Mouse (Mus musculus): Measurements from ENCODE around the gene Slc4a3. TPM values are rescaled to one million over a fixed set of nuclear protein-coding genes. Genes with fewer than 3 reads are reported as not detected.

Slc4a3 gene
- total RNA-seq, 2 experiments from 2014 or later = not detected

GRCm38 (mm10) chr1:75558388-75559178 is 12.5 kb downstream of the Slc4a3 start:
- ATAC-seq (replicated peaks; ENCODE audit: low FRiP score, poor library complexity, severe bottlenecking) = no peak

DNA sequence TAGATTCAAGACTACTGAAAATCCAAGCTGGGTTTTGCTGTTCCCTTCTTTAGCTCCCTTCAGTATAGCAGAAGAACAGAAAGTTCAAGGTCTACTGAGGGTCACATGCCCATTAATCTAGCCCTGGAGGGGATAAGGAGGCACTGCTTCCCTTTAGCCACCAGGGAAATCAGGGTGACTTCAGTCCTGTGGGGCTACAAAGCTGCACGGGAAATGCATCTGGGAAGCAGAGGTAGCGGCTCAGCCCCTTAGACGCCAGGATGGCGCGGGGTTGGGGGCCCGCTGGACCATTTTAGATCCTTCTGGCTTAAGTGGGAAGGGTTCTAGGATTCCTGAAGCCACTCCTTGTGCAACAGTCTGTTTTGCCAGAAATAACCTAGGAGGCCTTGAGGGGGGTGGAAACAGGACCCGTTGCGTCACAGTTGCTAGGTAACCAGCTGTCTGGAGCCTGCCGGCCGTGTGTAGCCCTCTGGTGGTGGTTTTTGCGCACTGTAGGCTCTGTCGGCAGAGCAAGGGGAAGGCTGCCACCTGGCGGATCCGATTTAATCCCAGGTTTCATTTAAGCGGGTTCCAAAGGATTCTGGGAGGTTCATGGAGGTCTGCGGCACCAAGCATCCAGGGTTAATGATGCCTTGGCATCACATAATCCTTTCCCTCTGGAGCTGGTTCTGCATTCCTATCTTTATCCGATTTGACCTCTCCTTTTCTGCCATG is 13.3 kb downstream of the Slc4a3 start:
- no peak for ATAC-seq (replicated peaks; ENCODE audit: low FRiP score, poor library complexity, severe bottlenecking)

DNA sequence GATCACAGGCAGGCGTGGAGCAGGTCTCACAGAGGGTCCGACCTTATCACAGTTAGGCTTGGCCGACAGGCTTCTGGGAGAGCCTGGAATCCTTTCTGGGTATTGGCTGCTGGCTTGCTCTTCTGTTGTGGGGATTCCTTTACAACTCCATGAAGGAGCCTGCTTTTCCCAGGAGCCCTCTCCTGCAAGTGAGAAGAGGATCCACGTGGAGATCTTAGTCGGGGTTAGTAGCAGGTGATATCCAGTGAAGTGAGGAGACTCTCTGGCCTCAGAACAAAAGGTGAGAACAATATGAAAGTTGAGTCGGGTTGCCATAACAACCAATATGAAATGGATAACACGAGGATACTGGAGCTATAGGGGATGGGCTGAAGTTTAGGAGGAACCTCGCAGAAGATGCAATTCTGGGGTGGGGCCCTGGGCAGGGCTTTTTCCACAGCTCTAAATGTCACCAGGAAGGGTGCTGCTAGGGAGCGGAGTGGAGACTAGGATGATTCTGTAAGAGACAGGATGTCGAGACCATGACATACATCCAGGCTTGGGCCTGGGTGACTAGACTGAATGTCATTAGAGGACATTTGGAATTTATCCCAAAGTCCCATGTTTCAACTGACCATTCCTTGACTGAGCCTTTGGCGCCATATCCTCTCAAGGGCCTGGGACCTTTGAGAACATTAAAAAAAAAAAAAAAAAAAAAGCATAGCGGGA is 14.3 kb downstream of the Slc4a3 start:
- no peak for ATAC-seq (replicated peaks; ENCODE audit: low FRiP score, poor library complexity, severe bottlenecking)

GRCm38 (mm10) chr1:75561221-75561897 is 15.3 kb downstream of the Slc4a3 start:
- ATAC-seq (replicated peaks; ENCODE audit: low FRiP score, poor library complexity, severe bottlenecking) = no peak

DNA sequence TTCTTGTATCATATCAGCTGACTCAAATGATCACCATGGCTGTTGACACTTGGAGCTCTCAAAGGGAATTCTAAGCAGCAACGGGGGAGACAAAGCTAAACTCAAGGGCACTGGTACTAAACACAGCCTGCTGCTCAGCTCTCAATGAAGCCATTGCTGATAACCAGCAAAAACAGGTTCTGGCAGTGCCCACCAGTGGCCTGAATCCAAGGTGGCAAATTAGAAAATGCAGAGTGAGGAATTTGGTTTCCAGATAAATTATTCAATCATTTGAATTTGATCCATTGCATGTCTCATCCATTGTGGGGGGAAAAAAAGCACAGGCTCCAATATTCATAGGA is 15.8 kb downstream of the Slc4a3 start:
- no peak for ATAC-seq (replicated peaks; ENCODE audit: low FRiP score, poor library complexity, severe bottlenecking)

- no peak for ATAC-seq (replicated peaks; ENCODE audit: low FRiP score, poor library complexity, severe bottlenecking)
Observed at GRCm38 (mm10) chr1:75564102-75564501, 18.0 kb downstream of the Slc4a3 start.

DNA sequence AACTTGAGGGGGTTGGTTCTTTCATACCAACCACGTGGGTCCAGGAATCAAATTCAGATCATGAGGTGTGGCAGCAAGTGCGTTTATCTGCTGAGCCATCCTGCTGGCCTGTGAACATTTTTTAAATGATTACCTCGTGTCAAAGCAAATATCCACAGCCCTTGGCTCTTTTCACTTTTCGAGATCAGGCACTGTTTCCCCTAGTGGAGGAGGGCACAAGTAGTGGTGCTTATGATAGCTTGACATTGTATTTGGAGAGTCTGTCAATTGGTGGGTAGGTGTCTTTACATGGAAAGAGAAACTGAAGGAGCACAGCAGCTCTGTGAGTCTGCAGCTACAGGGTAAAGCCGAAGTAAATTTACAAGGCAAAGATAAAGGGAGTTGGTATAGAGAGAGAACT is 18.9 kb downstream of the Slc4a3 start:
- ATAC-seq (replicated peaks; ENCODE audit: low FRiP score, poor library complexity, severe bottlenecking) = no peak

DNA sequence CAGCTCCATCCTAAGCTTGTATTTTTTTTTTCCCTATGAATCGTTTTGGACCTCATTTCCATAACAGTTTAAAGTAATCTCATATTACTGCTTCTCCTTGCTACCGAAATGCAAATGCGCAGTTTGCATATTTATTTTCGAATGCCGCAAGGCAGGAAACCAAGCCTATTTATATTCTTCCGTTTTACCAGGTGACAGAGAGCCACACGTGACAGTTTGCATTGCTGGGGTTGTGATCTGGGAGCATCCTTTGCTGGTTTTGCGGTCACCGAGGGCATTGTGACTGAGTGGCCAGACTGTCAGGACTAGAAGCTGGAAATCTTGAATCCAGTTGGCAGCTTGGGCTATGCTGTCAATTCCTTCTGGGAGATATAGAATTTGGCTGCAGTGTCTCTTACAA is 19.6 kb downstream of the Slc4a3 start:
- ATAC-seq (replicated peaks; ENCODE audit: low FRiP score, poor library complexity, severe bottlenecking) = no peak

DNA sequence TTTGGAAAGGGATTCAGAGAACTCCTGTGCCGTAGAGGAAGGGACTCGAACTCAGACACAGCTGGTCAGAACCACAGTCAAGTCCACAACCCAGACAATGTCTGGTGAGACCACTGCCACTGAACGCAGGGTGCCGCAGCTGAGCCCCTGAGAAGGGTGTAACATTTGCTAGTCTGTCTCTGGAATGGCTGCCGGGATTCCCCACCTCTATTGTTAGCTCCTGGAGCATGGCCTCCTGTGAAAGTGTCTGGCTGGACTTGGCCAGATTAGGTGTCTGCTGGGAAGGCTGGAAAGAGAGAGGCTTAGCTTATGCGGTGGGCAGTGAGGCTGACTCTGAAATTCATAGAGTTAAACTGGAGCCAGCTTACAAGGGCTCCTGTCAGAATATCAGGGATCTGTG is 24.3 kb downstream of the Slc4a3 start:
- no peak for ATAC-seq (replicated peaks; ENCODE audit: low FRiP score, poor library complexity, severe bottlenecking)

GRCm38 (mm10) chr1:75572776-75573175 is 26.7 kb downstream of the Slc4a3 start:
- no peak for ATAC-seq (replicated peaks; ENCODE audit: low FRiP score, poor library complexity, severe bottlenecking)

GRCm38 (mm10) chr1:75573715-75574114 is 27.6 kb downstream of the Slc4a3 start:
- no peak for ATAC-seq (replicated peaks; ENCODE audit: low FRiP score, poor library complexity, severe bottlenecking)

DNA sequence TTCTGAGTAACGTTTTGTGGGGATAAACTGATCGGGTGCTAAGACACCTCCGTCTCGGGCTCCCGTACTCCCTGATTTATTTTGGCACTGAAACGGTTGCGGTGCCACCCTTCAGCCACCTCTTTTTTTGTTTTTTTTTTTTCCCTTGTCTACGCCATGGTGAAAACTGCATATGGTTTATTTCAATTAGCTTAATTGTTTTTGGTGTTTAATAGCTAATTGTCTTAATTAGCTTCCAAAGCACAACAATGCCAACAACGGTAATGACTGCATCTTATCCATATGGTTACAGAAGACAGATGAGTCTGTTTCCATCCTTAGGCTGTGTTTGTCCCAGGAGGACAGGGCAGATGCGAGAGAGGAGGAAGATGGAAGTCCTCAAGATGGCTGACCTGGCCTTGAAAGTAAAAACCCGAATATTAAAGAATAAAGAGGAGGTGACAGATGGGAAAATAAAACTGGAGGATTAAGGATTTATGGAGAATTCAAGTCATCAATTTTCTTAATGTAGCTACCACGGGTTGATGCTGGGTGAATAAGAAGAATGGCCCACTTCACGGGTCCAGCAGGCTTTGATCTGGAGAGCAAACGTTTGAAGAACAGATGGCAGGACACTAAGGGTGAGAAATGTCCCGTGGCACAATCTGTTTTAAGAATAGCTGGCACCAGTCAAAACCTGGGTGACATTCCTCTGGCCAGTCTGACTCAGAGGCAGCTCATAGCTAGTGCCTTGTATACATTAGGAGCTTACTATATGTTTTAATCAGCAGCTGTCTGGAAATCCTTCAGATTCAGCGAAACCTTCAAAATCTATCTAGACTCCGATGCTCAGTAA is 28.6 kb downstream of the Slc4a3 start:
- ATAC-seq (replicated peaks; ENCODE audit: low FRiP score, poor library complexity, severe bottlenecking) = no peak

DNA sequence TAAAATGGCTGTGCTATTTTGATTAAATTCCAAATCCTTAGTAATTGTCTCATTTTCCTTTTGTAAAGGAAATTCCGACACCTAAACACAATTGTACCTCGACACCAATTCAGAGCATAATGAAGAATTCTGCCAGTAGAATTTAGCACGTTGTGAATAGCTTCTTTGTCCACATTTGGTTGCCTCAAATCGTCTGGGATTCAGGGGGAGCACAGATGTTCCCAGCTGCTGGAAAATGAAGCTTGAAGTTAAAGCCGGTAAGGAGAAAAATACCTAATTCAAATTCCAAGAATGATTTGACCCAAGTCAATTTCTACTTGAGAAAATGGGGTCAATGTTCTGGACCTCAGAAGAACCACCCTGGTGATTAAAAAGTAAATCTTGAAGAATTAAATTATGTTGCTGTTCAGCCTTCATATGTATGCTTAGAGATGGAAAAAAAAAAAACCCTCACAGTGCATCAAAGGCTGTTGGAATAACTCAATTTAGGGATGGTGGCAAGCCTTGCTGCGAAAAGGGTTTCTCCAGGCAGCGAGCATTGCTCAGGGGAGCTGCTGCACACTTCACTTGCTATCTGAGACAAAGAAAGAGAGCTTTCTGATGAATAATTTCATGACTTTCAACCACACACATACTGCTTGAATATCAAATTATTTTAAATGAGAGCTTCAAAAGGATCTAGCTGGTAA is 36.0 kb downstream of the Slc4a3 start:
- no peak for ATAC-seq (replicated peaks; ENCODE audit: low FRiP score, poor library complexity, severe bottlenecking)

GRCm38 (mm10) chr1:75582625-75582956 is 36.5 kb downstream of the Slc4a3 start:
- ATAC-seq (replicated peaks; ENCODE audit: low FRiP score, poor library complexity, severe bottlenecking) = no peak

DNA sequence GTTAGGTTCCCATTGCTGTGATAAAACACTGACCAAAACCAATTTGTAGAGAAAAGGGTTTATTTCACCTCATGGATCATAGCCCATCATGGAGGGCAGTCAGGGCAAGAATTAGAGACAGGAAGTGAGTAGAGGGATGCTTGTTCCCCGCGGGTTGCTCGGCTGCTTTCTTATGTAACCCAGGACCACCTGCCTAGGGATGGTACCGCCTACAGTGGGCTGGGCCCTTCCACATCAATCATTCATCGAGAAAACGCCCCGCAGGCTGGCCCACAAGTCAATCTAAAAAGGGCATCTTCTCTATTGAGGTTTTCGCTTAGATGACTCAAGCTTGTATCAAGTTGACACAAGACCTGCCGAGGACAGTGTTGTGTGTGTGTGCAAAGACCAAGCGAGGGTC is 37.0 kb downstream of the Slc4a3 start:
- ATAC-seq (replicated peaks; ENCODE audit: low FRiP score, poor library complexity, severe bottlenecking) = no peak

- ATAC-seq (replicated peaks; ENCODE audit: low FRiP score, poor library complexity, severe bottlenecking) = no peak
Observed at GRCm38 (mm10) chr1:75586791-75587190, 40.7 kb downstream of the Slc4a3 start.

- no peak for ATAC-seq (replicated peaks; ENCODE audit: low FRiP score, poor library complexity, severe bottlenecking)
Observed at GRCm38 (mm10) chr1:75587738-75588719, 42.0 kb downstream of the Slc4a3 start.

DNA sequence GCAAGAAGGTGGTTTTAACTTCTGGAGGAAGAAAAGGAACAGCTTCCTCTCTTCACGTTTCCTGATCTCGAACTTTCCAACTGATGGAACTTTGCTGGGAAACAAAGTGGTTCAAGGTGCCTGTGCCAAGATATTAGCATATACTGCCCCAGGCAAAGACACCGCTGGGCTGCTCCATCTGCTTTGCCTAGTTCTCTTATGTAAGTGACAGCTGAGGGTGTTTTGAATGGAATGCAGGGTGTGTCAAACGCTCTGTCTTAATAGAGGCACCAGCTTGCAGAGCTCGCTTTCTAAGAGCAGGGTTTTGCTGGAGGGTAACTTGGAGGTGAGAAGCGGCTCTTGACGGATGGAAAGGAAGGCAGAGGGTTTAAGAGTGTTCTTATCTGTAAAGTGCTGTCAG is 42.8 kb downstream of the Slc4a3 start:
- no peak for ATAC-seq (replicated peaks; ENCODE audit: low FRiP score, poor library complexity, severe bottlenecking)

Data from erythroid progenitor cell, adult 5-6 weeks (primary cell).